ENCODE assay signal across 20 mouse cellular contexts in the genomic region with DNA sequence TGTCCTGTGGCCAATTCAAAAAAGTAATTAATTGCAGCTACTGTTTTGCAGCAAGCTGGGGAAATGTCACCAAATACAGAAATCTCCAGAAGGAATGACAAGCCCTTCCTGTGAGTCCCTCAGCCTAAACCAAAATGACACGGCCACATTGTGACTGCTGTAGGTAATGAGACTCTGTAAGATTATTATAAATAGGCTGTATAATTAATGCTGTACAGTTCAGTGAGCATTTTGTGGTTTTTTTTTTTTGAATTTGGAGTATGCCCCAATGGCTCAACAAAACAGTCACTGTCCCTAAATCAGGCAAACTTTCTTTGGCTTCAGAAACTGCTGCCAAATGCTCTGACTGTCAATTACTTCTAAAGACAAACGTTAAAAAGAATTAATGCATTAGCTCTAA.
DNase-seq lines count a peak whose midpoint lies in the region; ATAC-seq and TF ChIP-seq lines count a peak whose summit lies in the region.
"Had no signal": no experiment of that assay in that cellular context is flagged by ENCODE, and none has a peak within 500 bp of the region (broad histone marks: within the 10 kb centered on the region; RNA-seq: fewer than 3 reads in every experiment).

No protein-coding gene starts in this region.

- no peak overlapping the region for H3K4me3 ChIP-seq in forebrain, embryonic 11.5 days (ENCODE audit: low read depth, low read length)
- no peak overlapping the region for H3K4me3 ChIP-seq in forebrain, embryonic 10.5 days
- H3K4me3 ChIP-seq in forebrain, postnatal 0 days (ENCODE audit: low read depth, low read length), result no peak overlapping the region
- H3K4me3 ChIP-seq: embryonic facial prominence, embryonic 12.5 days; heart, embryonic 10.5 days; hindbrain, embryonic 13.5 days; intestine, embryonic 15.5 days had no signal

- no peak overlapping the region for H3K27ac ChIP-seq in forebrain, embryonic 11.5 days (ENCODE audit: low read depth, low read length)
- H3K27ac ChIP-seq in forebrain, embryonic 10.5 days, result no peak overlapping the region
- H3K27ac ChIP-seq in forebrain, postnatal 0 days (ENCODE audit: low read depth, low read length), result no peak overlapping the region
- H3K27ac ChIP-seq: embryonic facial prominence, embryonic 12.5 days; heart, embryonic 10.5 days; hindbrain, embryonic 13.5 days; hindbrain, postnatal 0 days; intestine, embryonic 15.5 days had no signal

- no peaks in the 10 kb centered on the region for H3K4me1 ChIP-seq in forebrain, embryonic 11.5 days (replicated peaks; ENCODE audit: control insufficient read depth, insufficient read depth, low read length)
- H3K4me1 ChIP-seq in forebrain, embryonic 10.5 days, result no peaks in the 10 kb centered on the region; the same call in 1 of the 2 replicates
- 0 out of 2 replicates have a peak, but pooled peaks cover 4% of the 10 kb centered on the region for H3K4me1 ChIP-seq in forebrain, postnatal 0 days (ENCODE audit: insufficient read depth)
- H3K4me1 ChIP-seq: embryonic facial prominence, embryonic 12.5 days; heart, embryonic 10.5 days; intestine, embryonic 15.5 days had no signal

- no peaks in the 10 kb centered on the region for H3K36me3 ChIP-seq in forebrain, embryonic 11.5 days (ENCODE audit: control insufficient read depth, insufficient read depth, low read length)
- H3K36me3 ChIP-seq in forebrain, embryonic 10.5 days (replicated peaks), result no peaks in the 10 kb centered on the region
- no peaks in the 10 kb centered on the region for H3K36me3 ChIP-seq in forebrain, postnatal 0 days (ENCODE audit: insufficient read depth)
- H3K36me3 ChIP-seq: embryonic facial prominence, embryonic 12.5 days; heart, embryonic 10.5 days; hindbrain, embryonic 13.5 days; intestine, embryonic 15.5 days had no signal

- 0 out of 2 replicates have a peak, but pooled peaks have one; percentile 39 for ATAC-seq in forebrain, embryonic 11.5 days (replicated peaks; ENCODE audit: low FRiP score)
- ATAC-seq in forebrain, postnatal 0 days, result no peak
- ATAC-seq: activated CD4-positive, CD25-positive, alpha-beta regulatory T cell, adult 4 months; hindbrain, postnatal 0 days; intestine, embryonic 15.5 days; Patski had no signal

- no peaks in the 10 kb centered on the region for H3K27me3 ChIP-seq in forebrain, embryonic 11.5 days (ENCODE audit: control insufficient read depth, insufficient read depth, low read length)
- no peaks in the 10 kb centered on the region for H3K27me3 ChIP-seq in forebrain, embryonic 10.5 days (ENCODE audit: poor library complexity, severe bottlenecking)
- no peaks in the 10 kb centered on the region for H3K27me3 ChIP-seq in forebrain, postnatal 0 days (ENCODE audit: insufficient read depth, low read length)
- H3K27me3 ChIP-seq: embryonic facial prominence, embryonic 12.5 days; hindbrain, embryonic 13.5 days; intestine, embryonic 15.5 days; Patski had no signal

- no peak for TF ChIP-seq POLR2A in brain, embryonic 14.5 days (IDR thresholded peaks at IDR 0.05; ENCODE audit: borderline replicate concordance, extremely low read depth, insufficient read depth, insufficient read length, poor library complexity, severe bottlenecking)

- no peak for TF ChIP-seq CTCF in brain, embryonic 14.5 days (IDR thresholded peaks at IDR 0.05; ENCODE audit: borderline replicate concordance, extremely low read depth, insufficient read depth, insufficient read length)
- no peak for TF ChIP-seq CTCF in forebrain, postnatal 0 days (IDR thresholded peaks at IDR 0.05; ENCODE audit: low read depth)

- intact Hi-C loops in heart, postnatal 36 days (cut with DNase I), result no loop called here

- no peak for DNase-seq in forebrain, embryonic 11.5 days (ENCODE audit: low spot score)
- no peak for DNase-seq in forebrain, embryonic 10.5 days (ENCODE audit: extremely low spot score, low spot score)
- DNase-seq in brain, embryonic 14.5 days (ENCODE audit: low read depth), result peak; percentile 83
- DNase-seq in forebrain, postnatal 0 days, result peak; percentile 5
- DNase-seq in heart, postnatal 36 days, result no peak
- DNase-seq in thymus, postnatal 14 days, result no peak
- no peak for DNase-seq in lung, postnatal 36 days
- DNase-seq: adrenal gland, postnatal 14 days; cerebellum, adult 18-20 months; cerebellum, postnatal 10 days; gastrocnemius, postnatal 10 days; heart, adult 18-20 months; heart, postnatal 10 days had no signal

- H3K4me2 ChIP-seq in forebrain, embryonic 11.5 days (ENCODE audit: low read depth, low read length, severe bottlenecking), result no peak overlapping the region
- H3K4me2 ChIP-seq in forebrain, postnatal 0 days (ENCODE audit: low read depth), result no peak overlapping the region
- H3K4me2 ChIP-seq: embryonic facial prominence, embryonic 12.5 days; hindbrain, embryonic 13.5 days; intestine, embryonic 15.5 days had no signal

- H3K9ac ChIP-seq in forebrain, embryonic 11.5 days (ENCODE audit: low read length), result no peak overlapping the region
- H3K9ac ChIP-seq in forebrain, postnatal 0 days, result no peak overlapping the region
- H3K9ac ChIP-seq: embryonic facial prominence, embryonic 12.5 days; hindbrain, embryonic 13.5 days; intestine, embryonic 15.5 days had no signal

- 46% methylated on average over 2 of the region's 2 CpGs for WGBS in forebrain, embryonic 11.5 days
- WGBS in forebrain, embryonic 10.5 days, result 73% methylated on average over 2 of the region's 2 CpGs
- WGBS in forebrain, postnatal 0 days, result 12% methylated on average over 2 of the region's 2 CpGs

- no peaks in the 10 kb centered on the region for H3K9me3 ChIP-seq in forebrain, embryonic 11.5 days (ENCODE audit: control insufficient read depth, low read length)
- no peaks in the 10 kb centered on the region for H3K9me3 ChIP-seq in forebrain, embryonic 10.5 days
- H3K9me3 ChIP-seq in forebrain, postnatal 0 days (ENCODE audit: low read length), result no peaks in the 10 kb centered on the region
- H3K9me3 ChIP-seq: embryonic facial prominence, embryonic 12.5 days; heart, embryonic 10.5 days; hindbrain, embryonic 13.5 days; intestine, embryonic 15.5 days had no signal

Comparison
In these comparisons a context has a peak if more than half of its experiments do, and no peak if none do; other contexts are left out.
1. DNase-seq: peak in brain, embryonic 14.5 days (single experiment) and forebrain, postnatal 0 days (single experiment); none in forebrain, embryonic 11.5 days (single experiment), forebrain, embryonic 10.5 days (single experiment), heart, postnatal 36 days (0 of 2), thymus, postnatal 14 days (single experiment) and lung, postnatal 36 days (single experiment).